Mouse (Mus musculus): Measurements from ENCODE around the gene Gm4303.
"Not testable (repeated sequence)": the region's sequence is repeated elsewhere in the genome, so short reads cannot be mapped to it uniquely, and the experiment has no call there.

DNA sequence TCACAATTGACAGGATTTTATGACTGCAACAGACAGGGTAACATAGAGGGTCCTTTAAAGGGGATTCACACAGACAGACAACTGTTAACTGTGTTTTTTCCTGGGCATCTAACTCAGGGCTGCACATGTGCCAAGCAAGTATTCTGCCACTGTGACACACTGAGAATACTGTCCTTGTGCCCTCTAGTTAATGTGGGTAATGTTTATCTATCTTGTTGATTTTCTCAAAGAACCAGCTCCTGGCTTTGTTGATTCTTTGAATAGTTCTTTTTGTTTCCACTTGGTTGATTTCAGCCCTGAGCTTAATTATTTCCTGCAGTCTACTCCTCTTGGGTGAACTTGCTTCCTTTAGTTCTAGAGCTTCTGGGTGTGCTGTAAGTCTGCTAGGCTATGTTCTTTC, 45.7 kb upstream of the Gm4303 start:
- TF ChIP-seq EP300, CTCF (IDR thresholded peaks at IDR 0.05; ENCODE audit: low read depth): not testable (repeated sequence)
